Comparison of ENCODE assay signal across 19 mouse cellular contexts in the genomic region with DNA sequence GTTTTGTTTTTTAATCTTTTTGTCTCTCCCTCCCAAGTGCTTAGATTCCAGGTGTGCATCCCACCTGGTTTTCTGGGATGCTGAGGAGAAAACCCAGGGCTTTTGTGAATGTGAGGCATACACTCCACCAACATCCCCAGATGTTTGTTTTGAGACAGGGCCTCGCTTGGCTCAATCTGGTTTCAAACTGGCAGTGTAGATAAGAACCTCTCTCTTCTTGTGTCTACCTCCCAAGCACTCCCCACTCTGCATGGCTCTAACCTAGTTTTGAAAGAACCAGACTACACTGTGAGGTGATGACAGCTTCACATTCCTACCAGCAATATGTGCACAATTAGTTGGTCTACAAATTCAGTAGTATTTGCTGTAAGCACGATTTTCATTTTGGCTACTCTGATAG. TPM values are rescaled to one million over a fixed set of nuclear protein-coding genes. Genes with fewer than 3 reads are reported as not detected.
DNase-seq lines count a peak whose midpoint lies in the region; ATAC-seq and TF ChIP-seq lines count a peak whose summit lies in the region.
"Had no signal": no experiment of that assay in that cellular context is flagged by ENCODE, and none has a peak within 500 bp of the region (broad histone marks: within the 10 kb centered on the region; RNA-seq: fewer than 3 reads in every experiment).

No protein-coding gene starts in this region.

- TF ChIP-seq EP300 in liver, embryonic 14.5 days (IDR thresholded peaks at IDR 0.05; ENCODE audit: low read depth): no peak; the same call in 1 of the 2 replicates
- no peak for TF ChIP-seq EP300 in lung, postnatal 0 days (IDR thresholded peaks at IDR 0.05)

- no peak for DNase-seq in heart, postnatal 25 days (ENCODE audit: low spot score)
- DNase-seq in G1E (ENCODE audit: low spot score): no peak
- peak; percentile 49 to 70 (median 67) for DNase-seq in liver, embryonic 14.5 days (ENCODE audit: low read depth in 3 of 3, low spot score in 3 of 3)
- no peak for DNase-seq in lung, postnatal 0 days (ENCODE audit: low spot score)
- DNase-seq in adrenal gland, postnatal 4 days (ENCODE audit: low spot score in 2 of 2): no peak
- DNase-seq in urinary bladder, postnatal 4 days (ENCODE audit: low spot score in 2 of 2): no peak
- DNase-seq: cerebellum, adult 11 months; cerebellum, postnatal 25 days; gastrocnemius, postnatal 36 days; kidney, adult 2 months; kidney, postnatal 14 days; thymus, postnatal 14 days had no signal

- no peak overlapping the region for H3K9ac ChIP-seq in heart, embryonic 12.5 days
- H3K9ac ChIP-seq in liver, embryonic 14.5 days (replicated peaks): peak overlapping the region; percentile 24
- no peak overlapping the region for H3K9ac ChIP-seq in lung, postnatal 0 days (replicated peaks; ENCODE audit: low read depth)
- H3K9ac ChIP-seq: heart, embryonic 15.5 days; limb, embryonic 12.5 days; lung, embryonic 15.5 days had no signal

- peaks cover 12% of the 10 kb centered on the region for H3K9me3 ChIP-seq in heart, embryonic 12.5 days (replicated peaks)
- 0 out of 2 replicates have a peak, but pooled peaks cover 3% of the 10 kb centered on the region for H3K9me3 ChIP-seq in G1E (replicated peaks)
- peaks cover 5% of the 10 kb centered on the region for H3K9me3 ChIP-seq in liver, embryonic 14.5 days (ENCODE audit: control insufficient read depth, low read length)
- no peaks in the 10 kb centered on the region for H3K9me3 ChIP-seq in lung, postnatal 0 days (ENCODE audit: low read length)
- H3K9me3 ChIP-seq: heart, embryonic 15.5 days had no signal

- H3K27ac ChIP-seq in heart, embryonic 12.5 days (ENCODE audit: poor library complexity, severe bottlenecking): no peak overlapping the region
- H3K27ac ChIP-seq in liver, embryonic 14.5 days: peak overlapping the region; percentile 55
- H3K27ac ChIP-seq in lung, postnatal 0 days (ENCODE audit: low read length): no peak overlapping the region
- H3K27ac ChIP-seq: limb, embryonic 12.5 days; lung, embryonic 15.5 days had no signal

- H3K4me2 ChIP-seq in heart, embryonic 12.5 days: no peak overlapping the region
- H3K4me2 ChIP-seq in liver, embryonic 14.5 days (ENCODE audit: low read depth): peak overlapping the region; percentile 45
- H3K4me2 ChIP-seq in lung, postnatal 0 days (replicated peaks; ENCODE audit: low read depth, low read length): no peak overlapping the region
- H3K4me2 ChIP-seq: heart, embryonic 15.5 days; limb, embryonic 12.5 days; lung, embryonic 15.5 days had no signal

- 14% methylated on average over 2 of the region's 2 CpGs for WGBS in heart, embryonic 12.5 days
- 22% methylated on average over 2 of the region's 2 CpGs for WGBS in liver, embryonic 14.5 days (ENCODE audit: insufficient replicate concordance)
- 50% methylated on average over 2 of the region's 2 CpGs for WGBS in lung, postnatal 0 days

- 0 out of 2 replicates have a peak, but pooled peaks cover 2% of the 10 kb centered on the region for H3K36me3 ChIP-seq in heart, embryonic 12.5 days
- peaks cover 18% of the 10 kb centered on the region for H3K36me3 ChIP-seq in G1E (replicated peaks)
- no peaks in the 10 kb centered on the region for H3K36me3 ChIP-seq in liver, embryonic 14.5 days (replicated peaks; ENCODE audit: control insufficient read depth, insufficient read depth, low read depth)
- no peaks in the 10 kb centered on the region for H3K36me3 ChIP-seq in lung, postnatal 0 days (ENCODE audit: insufficient read depth, low read length)
- H3K36me3 ChIP-seq: heart, embryonic 15.5 days; limb, embryonic 12.5 days; lung, embryonic 15.5 days had no signal

- TF ChIP-seq CTCF in G1E (IDR thresholded peaks at IDR 0.05; ENCODE audit: low read depth, low read length): no peak
- no peak for TF ChIP-seq CTCF in liver, embryonic 14.5 days (IDR thresholded peaks at IDR 0.05; ENCODE audit: low read depth)
- TF ChIP-seq CTCF in lung, postnatal 0 days (IDR thresholded peaks at IDR 0.05): no peak

- H3K4me3 ChIP-seq in heart, embryonic 12.5 days: no peak overlapping the region
- no peak overlapping the region for H3K4me3 ChIP-seq in G1E (ENCODE audit: low read depth, low read length)
- H3K4me3 ChIP-seq in liver, embryonic 14.5 days (ENCODE audit: insufficient read depth in 1 of 2, low read depth in 2 of 2, low read length in 2 of 2): no peak overlapping the region
- no peak overlapping the region for H3K4me3 ChIP-seq in lung, postnatal 0 days (ENCODE audit: low read depth, low read length)
- H3K4me3 ChIP-seq: heart, embryonic 15.5 days; limb, embryonic 12.5 days; lung, embryonic 15.5 days had no signal

- intact Hi-C loops in heart, postnatal 25 days (cut with DNase I): no loop called here

- ATAC-seq in heart, embryonic 12.5 days (ENCODE audit: insufficient number of reproducible peaks, low FRiP score): peak; percentile 77
- peak; percentile 28; the same call in 1 of the 2 replicates for ATAC-seq in G1E (ENCODE audit: extremely low read depth, insufficient number of reproducible peaks, low FRiP score, poor library complexity, severe bottlenecking)
- ATAC-seq in common myeloid progenitor, adult 5-6 weeks (replicated peaks; ENCODE audit: low read depth, poor library complexity, severe bottlenecking): peak; percentile 52; the same call in 1 of the 2 replicates
- ATAC-seq in liver, embryonic 14.5 days (ENCODE audit: insufficient read depth): peak; percentile 89
- ATAC-seq in lung, postnatal 0 days: no peak
- ATAC-seq: hindbrain, embryonic 16.5 days; midbrain, embryonic 16.5 days had no signal

- no peaks in the 10 kb centered on the region for H3K27me3 ChIP-seq in heart, embryonic 12.5 days (replicated peaks)
- peaks cover 6% of the 10 kb centered on the region for H3K27me3 ChIP-seq in G1E (ENCODE audit: insufficient read depth, low read length)
- no peaks in the 10 kb centered on the region for H3K27me3 ChIP-seq in liver, embryonic 14.5 days (ENCODE audit: control insufficient read depth, insufficient read depth, low read length)
- no peaks in the 10 kb centered on the region for H3K27me3 ChIP-seq in lung, postnatal 0 days (replicated peaks; ENCODE audit: insufficient read depth, low read length)
- H3K27me3 ChIP-seq: heart, embryonic 15.5 days; limb, embryonic 12.5 days; lung, embryonic 15.5 days had no signal

- peaks cover 9% of the 10 kb centered on the region; the same call in 1 of the 2 replicates for H3K4me1 ChIP-seq in heart, embryonic 12.5 days (replicated peaks)
- H3K4me1 ChIP-seq in G1E (ENCODE audit: insufficient read depth, low read depth, low read length): peaks cover 20% of the 10 kb centered on the region
- peaks cover 21 to 23% of the 10 kb centered on the region in 2 experiments for H3K4me1 ChIP-seq in liver, embryonic 14.5 days (replicated peaks; ENCODE audit: control insufficient read depth in 2 of 2, insufficient read depth in 2 of 2, low read length in 1 of 2)
- no peaks in the 10 kb centered on the region for H3K4me1 ChIP-seq in lung, postnatal 0 days (ENCODE audit: insufficient read depth, low read depth, low read length)
- H3K4me1 ChIP-seq: limb, embryonic 12.5 days; lung, embryonic 15.5 days had no signal

RNA-seq across cellular contexts. Expression of gene Wdhd1, which starts 43.1 kb away (rescaled TPM):
- 22.9 and 23.1 TPM in 2 replicates for polyA plus RNA-seq in heart, embryonic 12.5 days (2016; fragmentation: Nextera tagmentation; extraction: Ambion mirVana)
- total RNA-seq in heart, postnatal 25 days (2021): 1 to 10 TPM in 1 of 2 experiments, under 1 TPM in 1; 0.75 to 1.8 TPM
- total RNA-seq in G1E (2014; fragmentation: Nextera tagmentation): 92.5 and 119 TPM in 2 replicates
- 109 and 142 TPM in 2 replicates for total RNA-seq in G1E (2017)
- 6.6 and 11.2 TPM in 2 replicates for polyA plus RNA-seq in G1E (2012)
- total RNA-seq in common myeloid progenitor, adult 5-6 weeks (2017): 127 and 170 TPM in 2 replicates
- 20.5 and 34.9 TPM in 2 replicates for polyA plus RNA-seq in liver, embryonic 14.5 days (2012; rRNA removed)
- polyA plus RNA-seq in liver, embryonic 14.5 days (2014; fragmentation: Nextera tagmentation; extraction: Ambion mirVana): 33.8 and 40.9 TPM in 2 replicates
- 2.7 and 3.0 TPM in 2 replicates for polyA plus RNA-seq in lung, postnatal 0 days (2015; fragmentation: Nextera tagmentation; extraction: Ambion mirVana)
- total RNA-seq in adrenal gland, postnatal 4 days (2021): 10 to 100 TPM; 14.9 to 15.7 TPM

RNA-seq across cellular contexts. Expression of gene Socs4, which starts 43.1 kb away (rescaled TPM):
- polyA plus RNA-seq in heart, embryonic 12.5 days (2016; fragmentation: Nextera tagmentation; extraction: Ambion mirVana): 2.4 and 3.0 TPM in 2 replicates
- total RNA-seq in heart, postnatal 25 days (2021): 10 to 100 TPM; 13.1 to 16.9 TPM
- total RNA-seq in G1E (2014; fragmentation: Nextera tagmentation): 36.6 and 41.9 TPM in 2 replicates
- 28.9 and 38.9 TPM in 2 replicates for total RNA-seq in G1E (2017)
- 3.3 and 3.5 TPM in 2 replicates for polyA plus RNA-seq in G1E (2012)
- total RNA-seq in common myeloid progenitor, adult 5-6 weeks (2017): 21.8 and 26.3 TPM in 2 replicates
- polyA plus RNA-seq in liver, embryonic 14.5 days (2012; rRNA removed): 3.8 and 5.2 TPM in 2 replicates
- polyA plus RNA-seq in liver, embryonic 14.5 days (2014; fragmentation: Nextera tagmentation; extraction: Ambion mirVana): 3.0 and 3.1 TPM in 2 replicates
- 2.5 and 3.3 TPM in 2 replicates for polyA plus RNA-seq in lung, postnatal 0 days (2015; fragmentation: Nextera tagmentation; extraction: Ambion mirVana)
- total RNA-seq in adrenal gland, postnatal 4 days (2021): 10 to 100 TPM; 19.2 to 23.9 TPM

RNA-seq across cellular contexts. Expression of gene Gch1, which starts 44.4 kb away (rescaled TPM):
- 6.8 TPM in 2 replicates for polyA plus RNA-seq in heart, embryonic 12.5 days (2016; fragmentation: Nextera tagmentation; extraction: Ambion mirVana)
- 1 to 10 TPM; 6.8 to 7.3 TPM for total RNA-seq in heart, postnatal 25 days (2021)
- total RNA-seq in G1E (2014; fragmentation: Nextera tagmentation) (1.6 and 17.3 TPM in 2 replicates), G1E (2017) (0.87 and 1.3 TPM in 2 replicates)
- 0.27 and 0.43 TPM in 2 replicates for polyA plus RNA-seq in G1E (2012)
- 4.3 and 7.2 TPM in 2 replicates for total RNA-seq in common myeloid progenitor, adult 5-6 weeks (2017)
- 1.9 and 2.4 TPM in 2 replicates for polyA plus RNA-seq in liver, embryonic 14.5 days (2012; rRNA removed)
- polyA plus RNA-seq in liver, embryonic 14.5 days (2014; fragmentation: Nextera tagmentation; extraction: Ambion mirVana): 3.8 and 3.9 TPM in 2 replicates
- 9.7 and 11.6 TPM in 2 replicates for polyA plus RNA-seq in lung, postnatal 0 days (2015; fragmentation: Nextera tagmentation; extraction: Ambion mirVana)
- 10 to 100 TPM; 42.3 to 43.9 TPM for total RNA-seq in adrenal gland, postnatal 4 days (2021)

Comparison
In these comparisons a context has a peak if more than half of its experiments do, and no peak if none do; other contexts are left out.
1. DNase-seq: peak in liver, embryonic 14.5 days (3 of 3); none in heart, postnatal 25 days (single experiment), G1E (single experiment), lung, postnatal 0 days (single experiment), adrenal gland, postnatal 4 days (0 of 2) and urinary bladder, postnatal 4 days (0 of 2).
2. RNA of gene Wdhd1, which starts 43.1 kb away (total RNA-seq): 92.5 to 142 TPM in G1E, 127 to 170 TPM in common myeloid progenitor, adult 5-6 weeks and 14.9 to 15.7 TPM in adrenal gland, postnatal 4 days; 0.75 to 1.8 TPM in heart, postnatal 25 days; every median in the first group is over 4 times any median in the second.